Mouse (Mus musculus) adrenal gland, adult 2 months (tissue): ENCODE data around the gene Sowahd. TPM values are rescaled to one million over a fixed set of nuclear protein-coding genes. Genes with fewer than 3 reads are reported as not detected.

Source experiments
- DNase-seq: peaks from one replicate; pipeline ENCODE4 v3.0.0; 2021
- polyA plus RNA-seq: library from polyadenylated mRNA; depleted of rRNA; stranded (reverse); fragments of >200 nt; gene quantifications from 2 replicates; pipeline ENCODE4 v1.2.3, GENCODE M21; 2012; rRNA removed
- total RNA-seq, 2 experiments: library from RNA; stranded (reverse); gene quantifications; 2 replicates each; pipeline ENCODE4 v1.2.3; 2021

Sowahd gene
- total and polyA plus RNA-seq, 3 experiments, result 0.13 to 1.8 (median 0.17) TPM

DNA sequence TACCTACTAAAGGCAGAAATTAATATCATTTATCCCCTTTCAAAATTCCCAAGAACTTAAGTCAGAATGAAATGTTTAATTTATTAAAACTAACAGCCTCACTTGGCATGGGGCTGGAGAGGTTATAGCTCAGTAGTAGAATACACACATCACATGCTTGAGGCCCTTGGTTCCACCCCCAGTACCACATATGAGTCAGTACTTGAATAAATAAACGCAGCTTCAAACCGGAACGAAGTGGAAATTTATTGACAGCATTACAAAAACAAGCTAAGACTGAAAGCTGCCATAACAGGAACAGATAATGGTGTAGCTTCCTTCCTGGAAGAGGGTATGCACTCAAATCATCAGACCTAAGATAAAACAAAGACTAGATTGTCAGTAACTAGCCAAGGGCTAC is 42.8 kb downstream of the Sowahd start:
- DNase-seq, result no peak

DNA sequence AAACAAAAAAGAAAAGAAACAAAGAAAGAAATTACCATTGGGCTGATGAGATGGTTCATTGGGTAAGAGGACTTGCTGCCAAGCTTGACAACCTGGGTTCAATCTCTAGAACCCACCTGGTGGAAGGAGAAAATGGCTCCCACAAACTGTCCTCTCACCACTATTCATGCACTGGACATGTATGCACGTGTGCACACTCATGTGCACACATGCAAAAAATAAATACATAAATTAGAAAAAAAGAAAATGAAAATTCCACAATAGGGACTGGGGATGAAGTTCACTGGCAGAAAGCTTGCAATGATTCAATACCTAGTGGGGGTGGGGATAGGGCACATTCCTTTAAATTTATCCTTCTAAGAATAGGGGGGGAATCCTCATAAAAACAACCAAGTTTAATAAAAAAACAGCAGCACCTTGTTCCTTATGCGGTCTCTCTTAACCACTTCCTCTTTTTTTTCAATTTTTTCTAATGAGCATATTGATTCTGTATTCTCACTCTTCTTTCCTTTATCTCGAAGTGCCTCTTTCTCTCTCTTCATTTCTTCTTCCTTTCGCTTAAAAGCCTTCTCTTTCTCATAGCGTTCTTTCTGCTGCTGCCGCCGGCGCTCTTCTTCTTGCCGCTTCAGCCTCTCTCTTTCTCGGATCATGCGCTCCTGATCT is 46.6 kb downstream of the Sowahd start:
- no peak for DNase-seq

- DNase-seq, result no peak
Observed at GRCm38 (mm10) chrX:37098681-37099080, 50.0 kb downstream of the Sowahd start.

Other genes starting within 250 kb of the Sowahd start
- gene Ube2a, start 174.9 kb upstream of the Sowahd start, total RNA-seq, result 10 to 100 TPM; 66.8 to 74.4 TPM
- gene Ube2a, start 174.9 kb upstream of the Sowahd start, polyA plus RNA-seq, result 33.2 and 38.6 TPM in 2 replicates
- gene C330007P06Rik, start 174.7 kb upstream of the Sowahd start, total RNA-seq, result 10 to 100 TPM; 47.8 to 56.8 TPM
- 8.8 and 10.1 TPM in 2 replicates for gene C330007P06Rik, start 174.7 kb upstream of the Sowahd start, polyA plus RNA-seq
- gene Nkrf, start 145.9 kb upstream of the Sowahd start, total RNA-seq, result 10 to 100 TPM in 1 of 2 experiments, 1 to 10 TPM in 1; 9.2 to 15.3 TPM
- gene Nkrf, start 145.9 kb upstream of the Sowahd start, polyA plus RNA-seq, result 0.09 and 0.12 TPM in 2 replicates
- 10 to 100 TPM; 16.7 to 24.9 TPM for gene Sept6, start 57.1 kb upstream of the Sowahd start, total RNA-seq
- gene Sept6, start 57.1 kb upstream of the Sowahd start, polyA plus RNA-seq, result 8.6 and 8.8 TPM in 2 replicates
- gene Rpl39, start 36.6 kb downstream of the Sowahd start, total RNA-seq, result 100 to 1,000 TPM; 544 to 632 TPM
- 3.7 and 4.4 TPM in 2 replicates for gene Rpl39, start 36.6 kb downstream of the Sowahd start, polyA plus RNA-seq
- gene Upf3b, start 61.5 kb downstream of the Sowahd start, total RNA-seq, result 10 to 100 TPM; 14.6 to 15.2 TPM
- 0.67 and 0.71 TPM in 2 replicates for gene Upf3b, start 61.5 kb downstream of the Sowahd start, polyA plus RNA-seq
- gene Nkap, start 78.0 kb downstream of the Sowahd start, total RNA-seq, result 10 to 100 TPM; 14.8 to 15.4 TPM
- gene Nkap, start 78.0 kb downstream of the Sowahd start, polyA plus RNA-seq, result 2.4 and 3.3 TPM in 2 replicates
- gene Akap14, start 120.0 kb downstream of the Sowahd start, total RNA-seq, result not detected
- not detected in 2 replicates for gene Akap14, start 120.0 kb downstream of the Sowahd start, polyA plus RNA-seq
- gene Ndufa1, start 142.3 kb downstream of the Sowahd start, total RNA-seq, result 100 to 1,000 TPM; 364 to 574 TPM
- 83.7 and 84.5 TPM in 2 replicates for gene Ndufa1, start 142.3 kb downstream of the Sowahd start, polyA plus RNA-seq
- 1 to 10 TPM; 3.1 to 5.3 TPM for gene Rnf113a1, start 142.4 kb downstream of the Sowahd start, total RNA-seq
- gene Rnf113a1, start 142.4 kb downstream of the Sowahd start, polyA plus RNA-seq, result 1.4 and 1.8 TPM in 2 replicates
- not detected for gene Gm9, start 162.2 kb downstream of the Sowahd start, total RNA-seq
- gene Gm9, start 162.2 kb downstream of the Sowahd start, polyA plus RNA-seq, result not detected in 2 replicates
- not detected for gene Rhox1, start 173.4 kb downstream of the Sowahd start, total RNA-seq
- not detected in 2 replicates for gene Rhox1, start 173.4 kb downstream of the Sowahd start, polyA plus RNA-seq
- not detected for gene Rhox2a, start 196.1 kb downstream of the Sowahd start, total RNA-seq
- not detected in 2 replicates for gene Rhox2a, start 196.1 kb downstream of the Sowahd start, polyA plus RNA-seq
- gene Rhox3a, start 201.1 kb downstream of the Sowahd start, total RNA-seq, result not detected
- not detected in 2 replicates for gene Rhox3a, start 201.1 kb downstream of the Sowahd start, polyA plus RNA-seq
- not detected for gene Rhox4a, start 216.5 kb downstream of the Sowahd start, total RNA-seq
- not detected in 2 replicates for gene Rhox4a, start 216.5 kb downstream of the Sowahd start, polyA plus RNA-seq